Mouse (Mus musculus) myocyte (in vitro differentiated cells): ENCODE data around the gene Gm49322.

Source experiments
- CEBPB ChIP-seq: IDR thresholded peaks from 2 replicates; pipeline ENCODE4 v1.6.1; 2011; ENCODE audit warnings: mild to moderate bottlenecking, moderate library complexity; ENCODE audit not compliant: poor library complexity, insufficient read depth, severe bottlenecking
- E2F4 ChIP-seq: IDR thresholded peaks from one replicate; pipeline ENCODE4 v1.6.1; 2011; ENCODE audit warnings: mild to moderate bottlenecking, control low read depth, moderate library complexity; ENCODE audit not compliant: insufficient read depth
- MAX ChIP-seq: IDR thresholded peaks from one replicate; pipeline ENCODE4 v1.6.1; 2011; ENCODE audit warnings: low read depth, mild to moderate bottlenecking, control low read depth
- MYOD1 ChIP-seq, 3 experiments: IDR thresholded peaks; one replicate each; pipeline ENCODE4 v1.6.1; 2011; ENCODE audit warnings: control low read depth in 2 of 3, low read depth in 2 of 3, mild to moderate bottlenecking in 2 of 3, moderate library complexity in 1 of 3; ENCODE audit not compliant: insufficient read length in 2 of 3, control insufficient read depth in 1 of 3
- MYOG ChIP-seq, 3 experiments: IDR thresholded peaks; one replicate each; pipeline ENCODE4 v1.6.1; 2011; ENCODE audit warnings: control low read depth in 2 of 3, low read depth in 2 of 3, mild to moderate bottlenecking in 2 of 3; ENCODE audit not compliant: insufficient read length in 2 of 3, control insufficient read depth in 1 of 3, insufficient read depth in 1 of 3
- POLR2A ChIP-seq: IDR thresholded peaks from one replicate; pipeline ENCODE4 v1.6.1; 2011; ENCODE audit warnings: low read depth, mild to moderate bottlenecking, control low read depth, moderate library complexity; ENCODE audit not compliant: insufficient read length
- POLR2AphosphoS2 ChIP-seq: IDR thresholded peaks from one replicate; pipeline ENCODE4 v1.6.1; 2011; ENCODE audit warnings: low read depth, control low read depth; ENCODE audit not compliant: insufficient read length
- SRF ChIP-seq: IDR thresholded peaks from one replicate; pipeline ENCODE4 v1.6.1; 2011; ENCODE audit warnings: low read depth; ENCODE audit not compliant: control insufficient read depth, insufficient read length
- TCF12 ChIP-seq: IDR thresholded peaks from one replicate; pipeline ENCODE4 v1.6.1; 2011; ENCODE audit warnings: mild to moderate bottlenecking, control low read depth; ENCODE audit not compliant: poor library complexity, insufficient read depth, severe bottlenecking

DNA sequence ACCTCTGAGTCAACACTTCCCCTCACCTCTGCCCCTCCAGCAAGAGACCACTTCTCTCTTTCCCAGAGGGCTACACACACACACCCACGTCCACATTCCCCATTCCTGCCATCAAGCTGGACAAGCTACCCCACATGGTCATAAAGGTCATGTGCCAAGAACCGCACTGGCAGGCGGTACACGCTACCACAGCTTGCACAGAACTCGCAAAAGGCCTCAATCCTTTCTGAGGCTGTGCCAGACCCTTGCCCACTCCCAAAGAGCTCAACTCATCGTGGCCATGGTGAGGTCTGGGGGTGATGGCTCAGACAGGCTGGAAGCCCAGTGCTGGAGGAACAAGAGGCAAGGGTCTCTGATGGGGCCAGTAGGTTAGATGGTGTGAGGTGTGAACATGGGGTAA lies 49.0 kb downstream of the Gm49322 start:
- TF ChIP-seq E2F4 (no peak), POLR2A (no peak), CEBPB (no peak), POLR2AphosphoS2 (no peak), MAX (no peak), MYOG (IDR thresholded peaks at IDR 0.05; ENCODE audit: control insufficient read depth in 1 of 3, insufficient read depth in 1 of 3, insufficient read length in 2 of 3, low read depth in 2 of 3) (no peak), TCF12 (no peak), MYOD1 (IDR thresholded peaks at IDR 0.05; ENCODE audit: control insufficient read depth in 1 of 3, insufficient read length in 2 of 3, low read depth in 2 of 3) (no peak), SRF (no peak)
